Mouse (Mus musculus): ENCODE measurements around the gene Iqgap2. TPM values are rescaled to one million over a fixed set of nuclear protein-coding genes. Genes with fewer than 3 reads are reported as not detected.

The Iqgap2 gene
- polyA plus RNA-seq, 1 experiment from 2014 or later, result 24.7 TPM

DNA sequence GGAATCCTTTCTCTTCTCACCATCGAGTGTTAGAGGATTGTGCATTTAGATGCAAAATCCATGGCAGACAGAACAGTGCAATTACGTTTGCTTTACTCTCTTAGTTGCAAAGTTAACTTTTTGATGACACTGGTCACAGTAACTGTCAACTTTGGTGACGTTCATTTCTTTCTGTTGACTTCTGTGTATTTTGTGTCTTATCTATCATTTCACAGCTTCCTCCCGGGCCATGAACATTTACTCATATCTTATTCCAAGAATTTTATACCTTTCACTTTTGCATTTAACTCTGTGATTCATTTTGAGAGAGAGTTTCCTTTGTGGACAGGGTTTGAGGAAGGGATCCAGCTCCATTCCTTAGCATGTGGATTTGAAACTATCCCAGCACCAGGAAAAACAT is 238.0 kb downstream of the Iqgap2 start:
- no peak for DNase-seq (ENCODE audit: low spot score)
- peaks cover 6% of the 10 kb centered on the region; the same call in 1 of the 2 replicates for H3K4me1 ChIP-seq (replicated peaks; ENCODE audit: control insufficient read depth, insufficient read depth, low read length)

DNA sequence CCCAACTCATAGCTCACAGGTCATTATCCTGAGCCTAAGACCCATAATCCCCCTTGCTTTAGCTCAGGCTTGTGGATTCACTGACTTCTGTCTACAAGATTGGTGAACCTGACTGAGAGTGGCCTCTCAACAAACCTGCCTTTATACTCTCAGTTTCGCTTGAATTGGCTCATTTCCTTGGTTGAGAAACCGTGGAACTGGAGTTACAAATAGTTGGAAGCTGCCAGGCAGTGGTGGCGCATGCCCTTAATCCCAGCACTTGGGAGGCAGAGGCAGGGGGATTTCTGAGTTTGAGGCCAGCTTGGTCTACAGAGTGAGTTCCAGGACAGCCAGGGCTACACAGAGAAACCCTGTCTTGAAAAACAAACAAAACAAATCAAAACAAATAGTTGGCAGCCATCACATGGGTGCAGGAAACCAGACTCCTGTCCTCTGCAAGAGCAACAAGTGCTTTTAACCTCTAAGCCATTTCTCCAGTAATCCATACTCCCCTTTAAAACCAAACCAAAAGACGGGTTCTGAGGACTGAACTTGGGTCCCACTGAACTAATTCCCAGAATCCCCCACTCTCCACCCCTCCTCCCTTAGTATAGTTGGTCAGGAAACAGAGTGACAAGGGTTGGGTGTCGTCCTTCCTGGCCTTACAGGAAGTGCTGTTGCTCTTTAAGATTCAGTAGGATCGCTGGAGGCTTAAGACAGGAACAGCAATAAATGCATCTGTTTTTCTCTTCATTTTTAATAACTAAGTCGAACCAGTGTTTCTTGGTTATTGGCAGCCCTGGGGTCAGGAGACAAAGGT is 239.7 kb downstream of the Iqgap2 start:
- no peak for DNase-seq (ENCODE audit: low spot score)
- H3K4me3 ChIP-seq (ENCODE audit: low read depth, low read length), result no peak overlapping the region
- no peak overlapping the region for H3K27ac ChIP-seq (ENCODE audit: low read depth)
- ATAC-seq (replicated peaks; ENCODE audit: low FRiP score, low TSS enrichment, low read depth), result no peak
- no peak overlapping the region for H3K9ac ChIP-seq (ENCODE audit: low read length)
- WGBS, result 76% methylated on average over 7 of the region's 7 CpGs
- H3K4me2 ChIP-seq (ENCODE audit: low read length), result no peak overlapping the region
- no peaks in the 10 kb centered on the region for H3K27me3 ChIP-seq (replicated peaks; ENCODE audit: control insufficient read depth, insufficient read depth, low read length)
- H3K9me3 ChIP-seq (ENCODE audit: control insufficient read depth, low read length), result no peaks in the 10 kb centered on the region
- peaks cover 9% of the 10 kb centered on the region for H3K36me3 ChIP-seq (ENCODE audit: control insufficient read depth, insufficient read depth, low read length)
- H3K4me1 ChIP-seq (replicated peaks; ENCODE audit: control insufficient read depth, insufficient read depth, low read length), result peaks cover 4% of the 10 kb centered on the region; the same call in 1 of the 2 replicates

More for the DNA sequence above, 238.0 kb downstream of the Iqgap2 start:
- Histone ChIP-seq H3K9me3 (ENCODE audit: control insufficient read depth, low read length) (no peaks in the 10 kb centered on the region), H3K4me3 (ENCODE audit: low read depth, low read length) (no peak overlapping the region), H3K36me3 (ENCODE audit: control insufficient read depth, insufficient read depth, low read length) (peaks cover 18% of the 10 kb centered on the region), H3K27me3 (replicated peaks; ENCODE audit: control insufficient read depth, insufficient read depth, low read length) (no peaks in the 10 kb centered on the region), H3K4me2 (ENCODE audit: low read length) (no peak overlapping the region), H3K27ac (ENCODE audit: low read depth) (no peak overlapping the region), H3K9ac (ENCODE audit: low read length) (no peak overlapping the region)
- 76% methylated on average over 4 of the region's 4 CpGs for WGBS
- ATAC-seq (replicated peaks; ENCODE audit: low FRiP score, low TSS enrichment, low read depth), result no peak

DNA sequence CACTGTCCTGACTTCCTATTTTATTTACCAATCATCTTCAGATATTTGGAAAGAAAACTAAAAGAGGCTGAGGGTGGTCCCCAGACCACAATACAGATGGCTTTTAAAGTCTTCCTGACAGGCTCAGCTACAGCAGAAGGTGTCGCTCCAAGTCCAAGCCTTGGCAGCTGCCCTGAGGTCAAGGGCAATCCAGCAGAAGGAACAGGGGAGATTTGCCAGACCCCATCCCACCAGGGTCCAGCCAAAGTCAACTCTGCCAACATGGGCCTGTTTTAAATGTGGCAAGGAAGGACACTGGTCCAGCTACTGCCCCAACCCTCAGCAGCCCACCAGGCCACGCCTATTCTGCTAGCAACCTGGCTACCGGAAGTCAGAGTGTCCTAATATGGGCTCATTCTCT is 241.8 kb downstream of the Iqgap2 start:
- ATAC-seq (replicated peaks; ENCODE audit: low FRiP score, low TSS enrichment, low read depth) (no peak), DNase-seq (ENCODE audit: low spot score) (no peak)
- peaks cover 3% of the 10 kb centered on the region; the same call in 1 of the 2 replicates for H3K4me1 ChIP-seq (replicated peaks; ENCODE audit: control insufficient read depth, insufficient read depth, low read length)
- 88% methylated on average over 3 of the region's 3 CpGs for WGBS
- H3K27me3 ChIP-seq (replicated peaks; ENCODE audit: control insufficient read depth, insufficient read depth, low read length), result no peaks in the 10 kb centered on the region
- no peak overlapping the region for H3K27ac ChIP-seq (ENCODE audit: low read depth)
- H3K9ac ChIP-seq (ENCODE audit: low read length), result no peak overlapping the region
- H3K36me3 ChIP-seq (ENCODE audit: control insufficient read depth, insufficient read depth, low read length), result peaks cover 20% of the 10 kb centered on the region
- H3K9me3 ChIP-seq (ENCODE audit: control insufficient read depth, low read length), result no peaks in the 10 kb centered on the region
- no peak overlapping the region for H3K4me2 ChIP-seq (ENCODE audit: low read length)
- no peak overlapping the region for H3K4me3 ChIP-seq (ENCODE audit: low read depth, low read length)

DNA sequence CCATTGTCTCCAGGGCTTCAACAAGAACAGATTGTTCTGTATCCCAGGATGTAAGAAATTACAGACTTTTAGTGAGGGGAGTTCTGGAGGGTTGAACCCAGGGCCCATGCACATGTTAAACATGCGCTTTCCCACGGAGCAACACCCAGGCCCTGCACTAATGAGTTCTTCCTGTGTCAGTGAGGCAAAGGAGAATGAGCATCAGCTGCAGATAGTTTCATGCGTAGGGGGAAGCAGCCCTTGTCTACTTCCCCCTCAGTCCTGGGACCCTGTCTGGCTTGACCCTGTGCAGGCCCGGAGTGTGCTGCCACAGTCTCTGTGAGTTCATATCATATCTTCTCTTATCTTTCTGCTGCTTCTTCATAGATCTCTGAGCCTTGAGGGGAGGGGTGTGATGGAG is 244.5 kb downstream of the Iqgap2 start:
- 57% methylated on average over 4 of the region's 4 CpGs for WGBS
- Histone ChIP-seq H3K4me1 (replicated peaks; ENCODE audit: control insufficient read depth, insufficient read depth, low read length) (peaks cover 5% of the 10 kb centered on the region; the same call in 1 of the 2 replicates), H3K4me2 (ENCODE audit: low read length) (no peak overlapping the region), H3K36me3 (ENCODE audit: control insufficient read depth, insufficient read depth, low read length) (peaks cover 17% of the 10 kb centered on the region), H3K27ac (ENCODE audit: low read depth) (0 out of 2 replicates have a peak overlapping the region, but pooled peaks have one; percentile 16), H3K9ac (ENCODE audit: low read length) (no peak overlapping the region), H3K4me3 (ENCODE audit: low read depth, low read length) (no peak overlapping the region), H3K9me3 (ENCODE audit: control insufficient read depth, low read length) (no peaks in the 10 kb centered on the region), H3K27me3 (replicated peaks; ENCODE audit: control insufficient read depth, insufficient read depth, low read length) (no peaks in the 10 kb centered on the region)
- DNase-seq (ENCODE audit: low spot score) (no peak), ATAC-seq (replicated peaks; ENCODE audit: low FRiP score, low TSS enrichment, low read depth) (no peak; the same call in 1 of the 2 replicates)

DNA sequence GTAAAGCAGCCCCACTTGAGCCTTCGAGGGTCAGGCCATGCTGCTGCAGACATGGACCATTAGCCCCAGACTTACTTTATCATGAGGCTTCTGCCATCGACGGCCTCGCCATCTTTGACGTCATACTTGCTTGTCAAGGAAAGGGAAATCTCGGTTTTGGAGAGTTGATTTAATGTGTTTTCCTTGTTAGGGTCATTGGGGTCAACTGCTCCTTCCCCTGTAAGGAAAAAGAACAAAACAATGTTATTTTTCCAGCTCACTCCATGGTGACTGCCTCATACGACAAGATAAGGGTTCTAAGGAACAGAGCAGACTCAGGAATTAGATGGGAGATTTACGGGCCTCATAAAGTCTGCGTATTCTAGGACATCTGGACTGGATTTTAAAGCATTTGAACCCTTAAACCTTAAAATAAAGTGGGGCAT is 245.0 kb downstream of the Iqgap2 start:
- H3K27me3 ChIP-seq (replicated peaks; ENCODE audit: control insufficient read depth, insufficient read depth, low read length), result no peaks in the 10 kb centered on the region
- H3K27ac ChIP-seq (ENCODE audit: low read depth), result no peak overlapping the region
- WGBS, result 32% methylated on average over 9 of the region's 9 CpGs
- no peaks in the 10 kb centered on the region for H3K9me3 ChIP-seq (ENCODE audit: control insufficient read depth, low read length)
- peaks cover 9% of the 10 kb centered on the region for H3K4me1 ChIP-seq (replicated peaks; ENCODE audit: control insufficient read depth, insufficient read depth, low read length)
- no peak overlapping the region for H3K4me3 ChIP-seq (ENCODE audit: low read depth, low read length)
- H3K36me3 ChIP-seq (ENCODE audit: control insufficient read depth, insufficient read depth, low read length), result peaks cover 17% of the 10 kb centered on the region
- no peak overlapping the region for H3K9ac ChIP-seq (ENCODE audit: low read length)
- no peak overlapping the region for H3K4me2 ChIP-seq (ENCODE audit: low read length)
- DNase-seq (ENCODE audit: low spot score), result no peak
- no peak for ATAC-seq (replicated peaks; ENCODE audit: low FRiP score, low TSS enrichment, low read depth)

DNA sequence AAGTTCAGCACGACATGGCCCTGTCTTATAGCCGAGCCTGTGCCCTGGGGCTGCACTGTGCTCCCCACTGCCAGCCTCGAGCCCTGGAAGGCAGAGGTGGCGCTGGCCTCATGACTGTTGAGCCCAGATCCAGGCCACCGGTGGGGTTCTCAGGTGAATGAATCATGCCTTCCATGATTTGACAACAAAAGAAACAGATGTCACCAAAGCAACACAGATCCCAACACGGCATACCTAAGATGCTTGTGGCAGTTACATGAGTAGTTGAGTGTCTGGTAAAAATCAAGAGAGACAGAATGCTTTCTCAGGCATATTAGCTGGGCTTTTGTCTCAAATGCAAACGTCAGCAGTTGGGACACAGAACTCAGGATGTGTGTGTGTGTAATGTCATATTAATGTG is 248.0 kb downstream of the Iqgap2 start:
- WGBS, result 37% methylated on average over 7 of the region's 7 CpGs
- Histone ChIP-seq H3K4me2 (ENCODE audit: low read length) (no peak overlapping the region), H3K9me3 (ENCODE audit: control insufficient read depth, low read length) (no peaks in the 10 kb centered on the region), H3K27ac (ENCODE audit: low read depth) (no peak overlapping the region), H3K4me1 (replicated peaks; ENCODE audit: control insufficient read depth, insufficient read depth, low read length) (peaks cover 20% of the 10 kb centered on the region), H3K4me3 (ENCODE audit: low read depth, low read length) (no peak overlapping the region), H3K36me3 (ENCODE audit: control insufficient read depth, insufficient read depth, low read length) (peaks cover 17% of the 10 kb centered on the region), H3K9ac (ENCODE audit: low read length) (no peak overlapping the region), H3K27me3 (replicated peaks; ENCODE audit: control insufficient read depth, insufficient read depth, low read length) (no peaks in the 10 kb centered on the region)
- DNase-seq (ENCODE audit: low spot score) (no peak), ATAC-seq (replicated peaks; ENCODE audit: low FRiP score, low TSS enrichment, low read depth) (no peak)

DNA sequence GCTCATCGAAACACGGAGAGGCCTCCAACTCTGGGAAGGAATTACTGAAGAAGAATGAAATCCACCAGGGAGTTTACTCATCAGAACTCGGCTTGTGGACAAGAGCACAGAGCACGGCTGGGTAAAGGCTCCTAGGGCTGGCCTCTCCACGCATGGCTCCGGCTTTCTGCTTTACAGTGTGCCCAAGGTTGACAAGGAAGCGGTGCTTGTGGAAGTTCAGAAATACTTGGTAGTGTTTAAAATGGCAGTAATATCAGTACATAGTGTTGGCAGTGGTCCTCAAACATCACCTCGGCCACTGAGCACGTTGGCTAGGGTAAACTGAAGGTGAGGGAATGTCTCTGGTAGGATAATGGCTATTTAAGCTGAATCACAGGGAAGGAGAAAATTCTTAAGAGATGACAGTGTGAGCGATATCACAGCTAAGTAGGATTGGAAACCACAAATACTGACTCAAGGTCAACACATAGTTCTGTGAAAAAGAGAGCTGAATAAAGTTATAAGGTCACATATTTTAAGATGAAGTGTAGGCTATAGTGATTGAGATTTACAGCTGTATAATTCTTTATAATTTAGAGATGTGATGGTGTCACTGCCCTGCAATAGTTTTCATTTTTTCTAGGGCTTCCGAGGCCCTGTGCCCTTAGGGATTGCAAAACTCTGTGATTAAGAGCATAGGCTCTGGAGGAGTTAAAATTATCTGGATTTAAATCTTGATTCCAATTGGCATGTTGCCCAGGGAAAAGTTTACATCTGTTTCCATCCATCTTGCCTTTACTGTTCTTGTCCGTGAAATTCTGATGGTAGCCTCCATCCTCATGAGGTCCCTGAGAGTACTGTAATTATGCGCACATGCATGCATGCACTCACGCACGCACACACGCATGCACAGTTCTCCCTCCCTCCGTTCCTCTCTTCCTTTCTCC is 250.4 kb downstream of the Iqgap2 start:
- DNase-seq (ENCODE audit: low spot score) (no peak), ATAC-seq (replicated peaks; ENCODE audit: low FRiP score, low TSS enrichment, low read depth) (no peak)
- H3K4me3 ChIP-seq (ENCODE audit: low read depth, low read length), result no peak overlapping the region
- no peak overlapping the region for H3K27ac ChIP-seq (ENCODE audit: low read depth)
- no peak overlapping the region for H3K9ac ChIP-seq (ENCODE audit: low read length)
- no peak overlapping the region for H3K4me2 ChIP-seq (ENCODE audit: low read length)
- no peaks in the 10 kb centered on the region for H3K9me3 ChIP-seq (ENCODE audit: control insufficient read depth, low read length)
- 80% methylated on average over 17 of the region's 17 CpGs for WGBS
- peaks cover 17% of the 10 kb centered on the region for H3K36me3 ChIP-seq (ENCODE audit: control insufficient read depth, insufficient read depth, low read length)
- H3K4me1 ChIP-seq (replicated peaks; ENCODE audit: control insufficient read depth, insufficient read depth, low read length), result peaks cover 24% of the 10 kb centered on the region
- H3K27me3 ChIP-seq (replicated peaks; ENCODE audit: control insufficient read depth, insufficient read depth, low read length), result no peaks in the 10 kb centered on the region

DNA sequence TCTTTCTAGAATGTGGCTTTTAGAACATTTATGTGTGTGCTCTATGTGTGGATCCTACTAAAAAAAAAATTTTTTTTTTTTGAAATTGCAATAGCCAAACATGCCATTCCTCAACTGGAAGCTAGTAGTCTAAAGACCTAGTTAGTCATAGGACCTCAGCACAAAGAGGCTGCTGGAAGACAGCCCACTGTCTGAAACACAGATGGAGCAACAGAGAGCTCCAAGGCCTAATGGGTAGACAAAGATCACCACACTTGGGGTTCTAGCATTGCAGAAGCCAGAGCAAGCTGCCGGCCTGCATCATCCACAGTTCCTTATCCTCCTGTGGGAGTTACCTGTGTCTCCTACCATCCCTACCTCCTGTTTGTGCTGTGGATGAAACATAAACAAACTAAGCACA is 251.3 kb downstream of the Iqgap2 start:
- Histone ChIP-seq H3K4me3 (ENCODE audit: low read depth, low read length) (no peak overlapping the region), H3K4me1 (replicated peaks; ENCODE audit: control insufficient read depth, insufficient read depth, low read length) (peaks cover 24% of the 10 kb centered on the region), H3K27ac (ENCODE audit: low read depth) (no peak overlapping the region), H3K4me2 (ENCODE audit: low read length) (no peak overlapping the region), H3K9ac (ENCODE audit: low read length) (no peak overlapping the region), H3K27me3 (replicated peaks; ENCODE audit: control insufficient read depth, insufficient read depth, low read length) (no peaks in the 10 kb centered on the region), H3K9me3 (ENCODE audit: control insufficient read depth, low read length) (no peaks in the 10 kb centered on the region), H3K36me3 (ENCODE audit: control insufficient read depth, insufficient read depth, low read length) (peaks cover 10% of the 10 kb centered on the region)
- 84% methylated on average over 1 of the region's 1 CpGs for WGBS
- DNase-seq (ENCODE audit: low spot score), result no peak
- no peak for ATAC-seq (replicated peaks; ENCODE audit: low FRiP score, low TSS enrichment, low read depth)
